In the genomic region with DNA sequence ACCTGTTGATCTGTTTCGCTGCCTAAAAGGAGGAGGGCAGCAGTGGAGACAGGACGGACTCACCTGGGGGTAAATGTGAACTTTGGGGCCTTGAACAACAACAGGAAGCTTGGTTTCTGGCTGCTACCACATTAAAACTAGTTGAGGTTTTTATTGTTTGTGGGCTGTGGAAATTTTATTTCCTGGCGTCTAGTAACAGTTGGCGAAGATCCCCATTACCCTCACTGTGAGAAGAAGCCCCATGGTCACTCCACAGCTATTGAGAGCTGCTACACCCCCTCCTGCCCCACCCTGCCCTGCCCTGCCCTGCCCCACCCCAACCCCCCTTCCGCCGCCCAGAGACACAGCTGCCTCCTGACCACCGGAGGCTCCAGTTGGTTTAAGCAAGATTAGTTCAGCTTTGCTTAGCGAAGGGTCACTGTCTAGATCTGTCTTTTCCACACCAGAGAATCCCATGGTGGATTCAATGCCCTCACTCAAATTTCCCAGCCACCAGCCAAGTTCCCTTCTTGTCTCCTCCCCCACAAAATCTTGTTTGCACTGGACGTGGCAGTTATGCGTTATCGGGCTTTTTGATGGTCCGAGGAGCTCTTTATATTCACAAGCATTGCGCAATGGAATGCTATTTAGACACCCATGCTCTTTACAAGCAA, we compare ENCODE assay signal across 9 mouse cellular contexts.
A peak's percentile ranks its signal among the peaks of the same experiment; 100 is the strongest.
DNase-seq lines count a peak whose midpoint lies in the region; ATAC-seq and TF ChIP-seq lines count a peak whose summit lies in the region.
"Had no signal": no experiment of that assay in that cellular context is flagged by ENCODE, and none has a peak within 500 bp of the region (broad histone marks: within the 10 kb centered on the region; RNA-seq: fewer than 3 reads in every experiment).

No protein-coding gene starts in this region.

- H3K4me3 ChIP-seq in heart, postnatal 0 days (ENCODE audit: low read depth, low read length), result peak overlapping the region; percentile 50; the same call in 1 of the 2 replicates
- no peak overlapping the region for H3K4me3 ChIP-seq in heart, embryonic 12.5 days
- no peak overlapping the region for H3K4me3 ChIP-seq in embryonic facial prominence, embryonic 15.5 days (replicated peaks)
- H3K4me3 ChIP-seq in lung, postnatal 0 days (ENCODE audit: low read depth, low read length), result 0 out of 2 replicates have a peak overlapping the region, but pooled peaks have one; percentile 37
- H3K4me3 ChIP-seq in midbrain, embryonic 13.5 days (replicated peaks), result no peak overlapping the region

- H3K9ac ChIP-seq in heart, postnatal 0 days (replicated peaks; ENCODE audit: low read depth, low read length), result no peak overlapping the region
- H3K9ac ChIP-seq in heart, embryonic 12.5 days, result no peak overlapping the region
- H3K9ac ChIP-seq in embryonic facial prominence, embryonic 15.5 days, result no peak overlapping the region
- no peak overlapping the region for H3K9ac ChIP-seq in lung, postnatal 0 days (replicated peaks; ENCODE audit: low read depth)
- H3K9ac ChIP-seq in midbrain, embryonic 13.5 days (replicated peaks), result no peak overlapping the region

- H3K36me3 ChIP-seq in heart, postnatal 0 days (replicated peaks; ENCODE audit: control insufficient read depth, insufficient read depth, low read length), result no peaks in the 10 kb centered on the region
- H3K36me3 ChIP-seq in heart, embryonic 12.5 days, result no peaks in the 10 kb centered on the region
- H3K36me3 ChIP-seq in embryonic facial prominence, embryonic 15.5 days, result no peaks in the 10 kb centered on the region
- H3K36me3 ChIP-seq in lung, postnatal 0 days (ENCODE audit: insufficient read depth, low read length), result no peaks in the 10 kb centered on the region
- H3K36me3 ChIP-seq in midbrain, embryonic 13.5 days, result no peaks in the 10 kb centered on the region

- no peaks in the 10 kb centered on the region for H3K9me3 ChIP-seq in heart, postnatal 0 days (replicated peaks; ENCODE audit: control insufficient read depth, low read length)
- H3K9me3 ChIP-seq in heart, embryonic 12.5 days (replicated peaks), result no peaks in the 10 kb centered on the region
- no peaks in the 10 kb centered on the region for H3K9me3 ChIP-seq in embryonic facial prominence, embryonic 15.5 days (replicated peaks)
- no peaks in the 10 kb centered on the region for H3K9me3 ChIP-seq in lung, postnatal 0 days (ENCODE audit: low read length)
- H3K9me3 ChIP-seq in midbrain, embryonic 13.5 days, result no peaks in the 10 kb centered on the region

- H3K27me3 ChIP-seq in heart, postnatal 0 days (ENCODE audit: control insufficient read depth, insufficient read depth, low read length), result no peaks in the 10 kb centered on the region
- no peaks in the 10 kb centered on the region for H3K27me3 ChIP-seq in heart, embryonic 12.5 days (replicated peaks)
- H3K27me3 ChIP-seq in embryonic facial prominence, embryonic 15.5 days, result no peaks in the 10 kb centered on the region
- H3K27me3 ChIP-seq in lung, postnatal 0 days (replicated peaks; ENCODE audit: insufficient read depth, low read length), result no peaks in the 10 kb centered on the region
- no peaks in the 10 kb centered on the region for H3K27me3 ChIP-seq in midbrain, embryonic 13.5 days

- 65% methylated on average over 13 of the region's 13 CpGs for WGBS in heart, postnatal 0 days
- WGBS in heart, embryonic 12.5 days, result 58% methylated on average over 13 of the region's 13 CpGs
- 46% methylated on average over 13 of the region's 13 CpGs for WGBS in embryonic facial prominence, embryonic 15.5 days
- WGBS in lung, postnatal 0 days, result 29% methylated on average over 11 of the region's 13 CpGs
- 49% methylated on average over 13 of the region's 13 CpGs for WGBS in midbrain, embryonic 13.5 days

- H3K4me1 ChIP-seq in heart, postnatal 0 days (ENCODE audit: control insufficient read depth, insufficient read depth), result peaks cover 7% of the 10 kb centered on the region; the same call in 1 of the 2 replicates
- H3K4me1 ChIP-seq in heart, embryonic 12.5 days (replicated peaks), result peaks cover 28% of the 10 kb centered on the region
- peaks cover 22% of the 10 kb centered on the region for H3K4me1 ChIP-seq in embryonic facial prominence, embryonic 15.5 days
- H3K4me1 ChIP-seq in lung, postnatal 0 days (ENCODE audit: insufficient read depth, low read depth, low read length), result peaks cover 6% of the 10 kb centered on the region; the same call in 1 of the 2 replicates
- 0 out of 2 replicates have a peak, but pooled peaks cover 9% of the 10 kb centered on the region for H3K4me1 ChIP-seq in midbrain, embryonic 13.5 days (replicated peaks)

- intact Hi-C loops in left cerebral cortex, postnatal 4 days (cut with DNase I), result loop anchor here (5.0 kb wide), 3 partner anchors 117 to 377 kb away; no protein-coding TSS in a partner anchor

- no peak for ATAC-seq in heart, postnatal 0 days (ENCODE audit: insufficient read depth, low read depth)
- ATAC-seq in heart, embryonic 12.5 days (ENCODE audit: insufficient number of reproducible peaks, low FRiP score), result no peak
- ATAC-seq in embryonic facial prominence, embryonic 15.5 days (ENCODE audit: insufficient number of reproducible peaks, low FRiP score, low TSS enrichment, low read depth), result no peak
- peak; percentile 20; the same call in 1 of the 2 replicates for ATAC-seq in lung, postnatal 0 days
- ATAC-seq in midbrain, embryonic 13.5 days, result no peak

- H3K27ac ChIP-seq in heart, postnatal 0 days (ENCODE audit: low read depth), result no peak overlapping the region
- H3K27ac ChIP-seq in heart, embryonic 12.5 days (ENCODE audit: poor library complexity, severe bottlenecking), result no peak overlapping the region
- H3K27ac ChIP-seq in embryonic facial prominence, embryonic 15.5 days (replicated peaks), result no peak overlapping the region
- H3K27ac ChIP-seq in lung, postnatal 0 days (ENCODE audit: low read length), result peak overlapping the region; percentile 60
- H3K27ac ChIP-seq in midbrain, embryonic 13.5 days, result no peak overlapping the region

- TF ChIP-seq EP300 in heart, postnatal 0 days (IDR thresholded peaks at IDR 0.05; ENCODE audit: low read depth), result no peak
- TF ChIP-seq EP300 in lung, postnatal 0 days (IDR thresholded peaks at IDR 0.05), result 0 out of 2 replicates have a peak, but pooled peaks have one; percentile 31

- TF ChIP-seq CTCF in heart, postnatal 0 days (IDR thresholded peaks at IDR 0.05; ENCODE audit: low read depth), result no peak
- TF ChIP-seq CTCF in lung, postnatal 0 days (IDR thresholded peaks at IDR 0.05), result no peak

- peak overlapping the region; percentile 76 for H3K4me2 ChIP-seq in heart, postnatal 0 days (ENCODE audit: low read depth, low read length)
- H3K4me2 ChIP-seq in heart, embryonic 12.5 days, result no peak overlapping the region
- H3K4me2 ChIP-seq in embryonic facial prominence, embryonic 15.5 days (replicated peaks), result 0 out of 2 replicates have a peak overlapping the region, but pooled peaks have one; percentile 44
- H3K4me2 ChIP-seq in lung, postnatal 0 days (replicated peaks; ENCODE audit: low read depth, low read length), result peak overlapping the region; percentile 66
- H3K4me2 ChIP-seq in midbrain, embryonic 13.5 days (replicated peaks), result no peak overlapping the region

- no peak for DNase-seq in heart, postnatal 0 days (ENCODE audit: low spot score)
- DNase-seq in CD4-positive helper T cell, adult 2 months (ENCODE audit: low read depth, low spot score), result peak; percentile 80
- peak; percentile 76 for DNase-seq in lung, postnatal 0 days (ENCODE audit: low spot score)
- DNase-seq in adrenal gland, postnatal 10 days, result no peak
- no peak for DNase-seq in left cerebral cortex, postnatal 4 days
- DNase-seq: right cerebral cortex, postnatal 4 days had no signal

Comparison
In these comparisons a context has a peak if more than half of its experiments do, and no peak if none do; other contexts are left out.
1. H3K4me2 ChIP-seq: peak in heart, postnatal 0 days (single experiment), embryonic facial prominence, embryonic 15.5 days (single experiment) and lung, postnatal 0 days (single experiment); none in heart, embryonic 12.5 days (single experiment) and midbrain, embryonic 13.5 days (single experiment).
2. H3K4me3 ChIP-seq: peak in heart, postnatal 0 days (single experiment) and lung, postnatal 0 days (single experiment); none in heart, embryonic 12.5 days (single experiment), embryonic facial prominence, embryonic 15.5 days (single experiment) and midbrain, embryonic 13.5 days (single experiment).
3. DNase-seq: peak in CD4-positive helper T cell, adult 2 months (single experiment) and lung, postnatal 0 days (single experiment); none in heart, postnatal 0 days (single experiment), adrenal gland, postnatal 10 days (single experiment) and left cerebral cortex, postnatal 4 days (single experiment).